Mouse (Mus musculus): ENCODE data around the gene Ehd4. TPM values are rescaled to one million over a fixed set of nuclear protein-coding genes. Genes with fewer than 3 reads are reported as not detected.
A peak's percentile ranks its signal among the peaks of the same experiment; 100 is the strongest.

Ehd4 gene
- polyA plus RNA-seq, 1 experiment from 2014 or later: 27.2 TPM

DNA sequence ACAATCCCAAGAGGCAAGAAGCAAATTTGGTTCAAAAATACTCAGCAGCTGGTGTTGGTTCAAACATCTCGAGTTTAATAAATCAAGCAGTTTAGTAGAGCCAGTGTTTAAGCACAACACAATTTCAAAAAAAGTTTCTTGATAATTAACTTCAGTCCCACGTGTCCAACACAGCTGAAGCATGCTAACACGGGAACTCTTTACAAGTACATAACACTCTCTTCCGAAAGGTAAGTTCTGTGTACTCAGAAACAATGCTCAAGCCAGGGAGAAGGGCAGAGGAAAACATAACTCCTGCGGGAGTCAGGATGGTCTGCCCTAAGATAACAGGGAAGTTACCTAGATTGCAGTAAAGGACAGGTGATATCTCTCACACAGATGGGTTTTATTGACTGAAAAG, 12.1 kb downstream of the Ehd4 start:
- H3K4me1 ChIP-seq (replicated peaks): no peaks in the 10 kb centered on the region
- H3K9ac ChIP-seq: no peak overlapping the region
- WGBS (ENCODE audit: insufficient replicate concordance): 72% methylated on average over 5 of the region's 5 CpGs
- H3K27ac ChIP-seq: no peak overlapping the region
- H3K4me2 ChIP-seq: no peak overlapping the region
- no peaks in the 10 kb centered on the region for H3K9me3 ChIP-seq (replicated peaks)
- DNase-seq (no peak), ATAC-seq (ENCODE audit: low read depth) (no peak)
- H3K27me3 ChIP-seq: no peaks in the 10 kb centered on the region
- no peaks in the 10 kb centered on the region for H3K36me3 ChIP-seq
- H3K4me3 ChIP-seq (replicated peaks): no peak overlapping the region

DNA sequence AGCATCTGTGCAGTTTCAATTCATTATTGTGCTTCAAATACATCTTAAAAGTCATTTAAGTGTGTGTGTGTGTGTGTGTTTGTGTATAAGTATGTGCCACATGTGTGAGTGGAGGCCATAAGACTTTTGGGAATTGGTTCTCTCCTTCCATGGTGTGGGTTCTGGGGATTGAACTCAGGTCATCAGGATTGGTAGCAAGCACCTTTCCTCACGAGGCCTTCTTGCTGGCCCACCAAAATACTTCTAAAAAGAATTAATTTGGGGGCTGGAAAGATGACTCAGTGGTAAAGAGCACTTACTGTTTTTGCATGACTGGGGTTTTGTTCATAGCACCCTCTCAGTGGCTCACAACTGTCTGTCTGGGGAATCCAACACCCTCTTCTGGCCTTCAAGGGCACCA, 12.7 kb downstream of the Ehd4 start:
- WGBS (ENCODE audit: insufficient replicate concordance): 74% methylated on average over 1 of the region's 1 CpGs
- no peak overlapping the region for H3K27ac ChIP-seq

DNA sequence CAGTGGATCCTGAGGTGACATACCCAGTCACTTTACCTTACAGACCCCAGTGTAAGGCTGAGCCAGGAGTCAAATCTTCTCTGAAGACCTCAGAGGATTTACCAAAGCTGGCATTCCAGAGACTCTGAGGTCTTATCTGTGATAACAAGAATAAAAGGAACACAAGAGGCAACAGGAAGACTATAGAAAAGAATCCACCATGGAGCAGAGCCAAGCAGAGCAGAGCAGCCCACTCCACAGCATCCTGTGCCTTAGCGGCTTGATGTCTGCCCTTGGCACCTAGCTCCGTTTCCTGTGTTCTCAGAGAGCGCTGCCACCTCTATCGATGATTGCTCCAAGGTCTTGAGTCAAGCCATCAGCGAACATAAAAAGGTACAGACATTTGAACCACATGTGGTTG, 14.1 kb downstream of the Ehd4 start:
- Histone ChIP-seq H3K36me3 (no peaks in the 10 kb centered on the region), H3K9me3 (replicated peaks) (no peaks in the 10 kb centered on the region), H3K9ac (no peak overlapping the region), H3K4me2 (no peak overlapping the region), H3K27me3 (no peaks in the 10 kb centered on the region), H3K4me3 (replicated peaks) (no peak overlapping the region), H3K4me1 (replicated peaks) (no peaks in the 10 kb centered on the region), H3K27ac (no peak overlapping the region)
- ATAC-seq (ENCODE audit: low read depth): no peak
- no peak for DNase-seq
- 77% methylated on average over 5 of the region's 5 CpGs for WGBS (ENCODE audit: insufficient replicate concordance)

More for the DNA sequence above, 12.7 kb downstream of the Ehd4 start:
- H3K4me2 ChIP-seq: no peak overlapping the region
- DNase-seq (no peak), ATAC-seq (ENCODE audit: low read depth) (no peak)
- no peaks in the 10 kb centered on the region for H3K4me1 ChIP-seq (replicated peaks)
- H3K4me3 ChIP-seq (replicated peaks): no peak overlapping the region
- no peaks in the 10 kb centered on the region for H3K36me3 ChIP-seq
- H3K9me3 ChIP-seq (replicated peaks): no peaks in the 10 kb centered on the region
- no peaks in the 10 kb centered on the region for H3K27me3 ChIP-seq
- H3K9ac ChIP-seq: no peak overlapping the region

DNA sequence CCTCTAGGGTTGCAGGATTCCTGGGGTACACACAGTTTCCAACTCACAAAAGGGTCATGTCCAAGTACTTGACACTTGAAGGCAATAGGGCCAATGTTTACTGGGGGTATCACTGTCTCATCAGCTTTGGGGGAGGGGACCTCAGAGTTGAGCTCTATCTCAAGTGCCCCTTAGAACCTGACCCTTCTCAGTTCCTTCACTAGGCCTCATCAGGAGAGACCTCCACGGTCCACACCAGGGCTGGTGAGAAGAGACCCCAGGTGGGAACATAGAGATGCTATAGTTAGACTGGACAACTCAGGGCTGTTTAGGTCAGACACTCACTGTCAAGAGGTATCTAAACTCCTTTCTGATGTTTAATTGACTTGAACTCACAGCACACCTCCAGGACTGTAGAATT, 15.3 kb downstream of the Ehd4 start:
- H3K4me3 ChIP-seq (replicated peaks): no peak overlapping the region
- H3K36me3 ChIP-seq: no peaks in the 10 kb centered on the region
- H3K4me1 ChIP-seq (replicated peaks): no peaks in the 10 kb centered on the region
- no peak overlapping the region for H3K27ac ChIP-seq
- no peak for DNase-seq
- no peaks in the 10 kb centered on the region for H3K27me3 ChIP-seq
- ATAC-seq (ENCODE audit: low read depth): no peak
- WGBS (ENCODE audit: insufficient replicate concordance): 68% methylated on average over 1 of the region's 1 CpGs
- H3K9ac ChIP-seq: no peak overlapping the region
- no peaks in the 10 kb centered on the region for H3K9me3 ChIP-seq (replicated peaks)
- H3K4me2 ChIP-seq: no peak overlapping the region

DNA sequence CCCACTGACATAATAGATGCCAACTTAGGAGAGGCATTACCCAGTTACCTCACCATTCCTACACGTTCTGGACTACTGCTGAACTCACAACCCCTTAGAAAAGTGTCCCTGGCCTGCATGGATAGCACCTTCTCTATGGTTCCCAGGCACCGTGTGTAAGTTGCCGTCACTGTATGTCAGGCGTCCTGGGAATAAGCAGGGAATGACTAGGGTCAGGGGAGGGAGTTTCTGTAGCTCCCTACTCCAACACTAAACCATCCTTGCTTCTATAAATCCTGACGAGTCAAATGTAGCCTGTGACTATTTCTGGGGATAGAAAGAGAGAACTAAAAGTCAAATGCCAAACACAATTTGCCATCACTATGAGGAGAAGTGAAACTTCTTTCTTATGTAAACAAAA, 17.1 kb downstream of the Ehd4 start:
- H3K9me3 ChIP-seq (replicated peaks): no peaks in the 10 kb centered on the region
- H3K9ac ChIP-seq: no peak overlapping the region
- no peak overlapping the region for H3K27ac ChIP-seq
- no peaks in the 10 kb centered on the region for H3K4me1 ChIP-seq (replicated peaks)
- 66% methylated on average over 5 of the region's 5 CpGs for WGBS (ENCODE audit: insufficient replicate concordance)
- no peak overlapping the region for H3K4me2 ChIP-seq
- H3K27me3 ChIP-seq: no peaks in the 10 kb centered on the region
- H3K4me3 ChIP-seq (replicated peaks): no peak overlapping the region
- 0 out of 2 replicates have a peak, but pooled peaks cover 3% of the 10 kb centered on the region for H3K36me3 ChIP-seq
- ATAC-seq (ENCODE audit: low read depth) (no peak), DNase-seq (no peak)

DNA sequence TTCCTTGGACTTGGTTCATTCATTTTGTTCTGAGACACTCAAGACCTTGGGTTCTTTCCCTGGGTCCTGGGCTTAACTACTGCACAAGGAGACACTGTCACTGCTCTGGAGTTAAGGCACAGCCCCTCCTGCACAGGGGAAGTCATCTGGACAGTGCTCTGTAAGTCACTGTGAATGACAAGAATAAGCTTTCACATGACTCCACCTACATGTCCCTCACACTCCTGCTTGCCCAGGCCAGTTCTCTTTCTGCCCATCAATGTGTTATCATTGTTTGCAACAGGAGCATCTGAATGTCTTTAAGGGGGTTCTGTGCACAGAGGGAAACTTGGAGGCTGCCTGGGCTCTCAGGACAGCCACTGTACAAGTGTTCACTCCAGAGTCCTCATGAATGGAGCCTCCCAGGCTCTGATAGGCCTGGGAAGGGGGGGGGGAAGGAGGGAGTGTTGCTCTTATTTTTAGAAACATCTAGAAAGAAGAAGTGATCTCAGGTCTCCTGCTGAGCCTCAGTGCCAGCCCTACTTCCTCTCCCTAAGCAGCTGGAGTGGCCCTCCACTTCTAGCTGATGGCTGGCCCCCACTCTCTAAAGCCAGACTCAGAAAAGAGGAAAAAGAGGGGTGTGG, 19.8 kb downstream of the Ehd4 start:
- H3K36me3 ChIP-seq: 0 out of 2 replicates have a peak, but pooled peaks cover 3% of the 10 kb centered on the region
- ATAC-seq (ENCODE audit: low read depth) (peak; percentile 34; the same call in 1 of the 2 replicates), DNase-seq (no peak)
- no peaks in the 10 kb centered on the region for H3K9me3 ChIP-seq (replicated peaks)
- H3K4me2 ChIP-seq: no peak overlapping the region
- H3K27ac ChIP-seq: 0 out of 2 replicates have a peak overlapping the region, but pooled peaks have one; percentile 0
- H3K27me3 ChIP-seq: no peaks in the 10 kb centered on the region
- no peak overlapping the region for H3K4me3 ChIP-seq (replicated peaks)
- H3K9ac ChIP-seq: no peak overlapping the region
- H3K4me1 ChIP-seq (replicated peaks): peaks cover 9% of the 10 kb centered on the region

DNA sequence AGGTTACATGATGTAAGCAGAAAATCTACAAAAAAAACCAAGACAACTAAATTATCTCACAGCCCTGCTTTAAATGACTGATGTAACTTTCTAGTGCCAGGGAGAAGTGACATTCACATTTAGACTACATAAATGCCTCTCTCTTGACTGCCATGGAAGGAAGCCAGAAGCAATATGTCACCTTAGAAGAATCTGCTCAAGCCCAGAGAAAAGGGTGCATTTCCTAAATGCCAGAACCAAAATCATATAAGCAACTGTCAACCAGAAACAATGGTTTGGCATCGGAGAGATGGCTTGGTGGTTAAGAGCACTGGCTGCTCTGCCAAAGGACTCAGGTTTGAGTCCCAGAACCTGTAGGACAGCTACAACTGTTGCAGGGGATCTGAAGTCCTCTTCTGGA, 22.5 kb downstream of the Ehd4 start:
- WGBS (ENCODE audit: insufficient replicate concordance): 70% methylated on average over 1 of the region's 1 CpGs
- Histone ChIP-seq H3K9me3 (replicated peaks) (no peaks in the 10 kb centered on the region), H3K9ac (no peak overlapping the region), H3K36me3 (peaks cover 6% of the 10 kb centered on the region; the same call in 1 of the 2 replicates), H3K4me2 (no peak overlapping the region), H3K27me3 (no peaks in the 10 kb centered on the region), H3K27ac (no peak overlapping the region), H3K4me3 (replicated peaks) (no peak overlapping the region), H3K4me1 (replicated peaks) (peaks cover 24% of the 10 kb centered on the region)
- no peak for DNase-seq
- no peak for ATAC-seq (ENCODE audit: low read depth)

DNA sequence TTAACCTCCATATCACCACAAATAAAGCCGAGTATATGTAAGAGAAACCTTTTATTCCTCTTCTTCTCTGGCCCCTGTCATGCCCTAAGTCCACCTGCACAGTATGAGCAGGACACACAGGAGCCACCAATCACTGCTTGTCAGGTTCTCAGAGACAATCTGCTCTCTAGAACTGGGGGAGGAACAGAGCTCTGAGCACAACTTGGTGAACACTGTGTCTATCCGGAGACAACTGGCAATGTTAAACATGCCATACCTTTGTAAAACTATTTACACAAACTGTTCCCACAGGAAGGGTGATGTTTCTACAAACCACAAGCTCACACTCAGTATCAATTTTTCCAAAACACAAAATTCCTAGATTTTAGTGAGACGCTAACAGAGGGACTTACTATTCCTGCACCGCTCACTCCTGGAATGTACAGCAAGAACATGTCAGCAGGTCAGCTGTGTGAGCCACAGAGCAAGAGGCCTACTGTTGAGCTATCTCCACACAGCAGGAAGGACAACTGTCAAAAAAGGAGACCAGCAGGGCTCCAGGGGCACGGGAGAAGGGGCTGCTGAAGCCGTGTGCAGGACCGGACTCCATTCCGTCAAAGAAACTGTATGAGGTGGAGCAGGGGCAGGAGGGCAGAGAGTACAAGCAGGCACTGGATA, 25.0 kb downstream of the Ehd4 start:
- Histone ChIP-seq H3K4me1 (replicated peaks) (peaks cover 24% of the 10 kb centered on the region), H3K9ac (no peak overlapping the region), H3K27me3 (no peaks in the 10 kb centered on the region), H3K4me3 (replicated peaks) (no peak overlapping the region), H3K36me3 (peaks cover 13% of the 10 kb centered on the region; the same call in 1 of the 2 replicates), H3K4me2 (no peak overlapping the region), H3K27ac (peak overlapping the region; percentile 47), H3K9me3 (replicated peaks) (no peaks in the 10 kb centered on the region)
- no peak for DNase-seq
- 48% methylated on average over 8 of the region's 8 CpGs for WGBS (ENCODE audit: insufficient replicate concordance)
- no peak for ATAC-seq (ENCODE audit: low read depth)

DNA sequence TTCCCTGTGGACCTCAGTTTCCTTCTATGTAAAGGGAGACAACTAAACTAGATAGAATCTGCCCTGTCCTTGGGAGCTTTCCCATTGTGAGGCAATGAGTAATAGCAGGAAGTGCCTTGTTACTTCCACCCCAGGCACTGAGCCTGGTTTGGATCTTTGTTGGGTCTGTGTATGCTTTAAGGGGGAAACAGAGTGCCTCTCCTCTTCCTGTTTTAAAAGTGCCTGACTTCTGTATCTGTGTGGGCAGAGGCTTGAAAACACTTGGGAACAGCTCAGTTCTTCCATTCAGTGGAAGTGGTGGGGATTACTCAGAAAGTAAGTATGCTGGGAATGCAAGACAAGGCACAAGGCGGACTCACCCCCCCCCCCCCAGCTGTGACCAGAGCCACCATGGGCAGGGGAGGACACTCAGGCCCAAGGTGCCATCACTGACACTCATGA, 25.8 kb downstream of the Ehd4 start:
- ATAC-seq (ENCODE audit: low read depth) (0 out of 2 replicates have a peak, but pooled peaks have one; percentile 18), DNase-seq (no peak)
- peaks cover 12% of the 10 kb centered on the region; the same call in 1 of the 2 replicates for H3K36me3 ChIP-seq
- H3K27me3 ChIP-seq: no peaks in the 10 kb centered on the region
- H3K27ac ChIP-seq: peak overlapping the region; percentile 47
- 53% methylated on average over 1 of the region's 1 CpGs for WGBS (ENCODE audit: insufficient replicate concordance)
- H3K4me2 ChIP-seq: no peak overlapping the region
- H3K4me1 ChIP-seq (replicated peaks): peaks cover 24% of the 10 kb centered on the region
- no peak overlapping the region for H3K9ac ChIP-seq
- no peaks in the 10 kb centered on the region for H3K9me3 ChIP-seq (replicated peaks)
- no peak overlapping the region for H3K4me3 ChIP-seq (replicated peaks)

DNA sequence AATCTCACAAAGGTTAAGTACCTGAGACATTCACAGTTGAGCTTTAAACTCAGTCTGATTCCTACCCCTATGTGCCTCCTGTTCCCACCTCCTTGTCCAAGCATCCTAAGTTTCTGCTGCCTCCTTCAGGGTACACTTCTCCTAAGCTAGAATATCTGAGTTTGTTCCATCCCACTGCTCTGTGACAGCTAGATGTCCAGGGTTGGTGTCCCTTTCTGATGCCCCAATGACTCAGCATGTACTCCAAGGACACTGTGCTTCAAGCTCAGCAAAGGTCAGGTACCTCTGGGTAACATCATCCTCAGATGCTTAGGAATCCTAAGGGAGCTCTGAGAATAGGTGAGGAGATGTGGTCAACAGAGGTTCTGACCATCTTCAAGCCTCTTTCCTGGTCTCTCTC, 26.4 kb downstream of the Ehd4 start:
- H3K9me3 ChIP-seq (replicated peaks): no peaks in the 10 kb centered on the region
- H3K4me3 ChIP-seq (replicated peaks): no peak overlapping the region
- H3K27me3 ChIP-seq: no peaks in the 10 kb centered on the region
- H3K36me3 ChIP-seq: peaks cover 10% of the 10 kb centered on the region; the same call in 1 of the 2 replicates
- H3K9ac ChIP-seq: no peak overlapping the region
- DNase-seq (no peak), ATAC-seq (ENCODE audit: low read depth) (no peak)
- peaks cover 24% of the 10 kb centered on the region for H3K4me1 ChIP-seq (replicated peaks)
- H3K4me2 ChIP-seq: no peak overlapping the region
- H3K27ac ChIP-seq: peak overlapping the region; percentile 43; the same call in 1 of the 2 replicates

DNA sequence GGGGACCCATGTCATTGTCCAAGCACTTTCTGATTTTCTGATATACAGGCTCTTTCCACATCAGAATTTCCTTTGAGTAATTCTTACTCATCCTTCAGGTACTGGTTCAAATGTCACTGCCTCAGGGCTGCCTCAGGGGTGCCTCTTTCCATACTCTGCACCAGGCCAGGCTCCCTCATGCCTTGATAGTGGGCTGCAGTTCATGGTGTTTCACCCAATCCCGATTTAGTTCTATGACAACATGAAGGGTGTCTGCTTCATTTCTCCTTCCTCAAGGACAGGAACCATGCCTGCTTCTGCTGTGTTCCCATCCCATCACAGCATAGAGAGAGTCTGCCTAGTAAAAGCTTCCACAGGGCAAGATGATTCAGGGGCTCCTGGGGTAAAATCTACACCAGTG, 27.5 kb downstream of the Ehd4 start:
- Histone ChIP-seq H3K4me1 (replicated peaks) (peaks cover 28% of the 10 kb centered on the region), H3K36me3 (peaks cover 10% of the 10 kb centered on the region; the same call in 1 of the 2 replicates), H3K27ac (no peak overlapping the region), H3K9ac (no peak overlapping the region), H3K4me3 (replicated peaks) (no peak overlapping the region), H3K27me3 (no peaks in the 10 kb centered on the region), H3K9me3 (replicated peaks) (no peaks in the 10 kb centered on the region), H3K4me2 (no peak overlapping the region)
- ATAC-seq (ENCODE audit: low read depth) (no peak), DNase-seq (no peak)
- 63% methylated on average over 1 of the region's 1 CpGs for WGBS (ENCODE audit: insufficient replicate concordance)

DNA sequence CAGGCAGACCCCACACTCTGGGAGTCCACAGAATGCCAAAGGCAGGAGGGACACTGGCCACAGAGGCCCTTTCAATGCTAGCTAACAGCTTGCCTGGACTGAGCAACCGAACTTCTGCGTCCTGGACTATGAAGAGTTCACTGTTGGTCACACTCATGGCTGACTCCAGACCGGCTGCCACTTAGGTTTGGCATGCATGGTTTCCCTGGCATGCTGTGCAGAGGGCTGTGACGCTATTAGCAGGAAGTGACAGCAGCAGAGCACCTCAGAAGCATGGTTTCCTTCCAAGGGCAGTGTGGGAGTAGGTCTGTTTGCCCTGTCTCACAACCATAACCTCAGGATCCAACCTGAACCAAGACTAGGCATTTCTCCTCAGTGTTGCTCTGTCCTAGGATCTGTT, 28.0 kb downstream of the Ehd4 start:
- ATAC-seq (ENCODE audit: low read depth) (no peak), DNase-seq (no peak)
- no peak overlapping the region for H3K27ac ChIP-seq
- 68% methylated on average over 4 of the region's 4 CpGs for WGBS (ENCODE audit: insufficient replicate concordance)
- H3K9me3 ChIP-seq (replicated peaks): no peaks in the 10 kb centered on the region
- H3K36me3 ChIP-seq: peaks cover 10% of the 10 kb centered on the region; the same call in 1 of the 2 replicates
- no peak overlapping the region for H3K4me2 ChIP-seq
- H3K4me1 ChIP-seq (replicated peaks): peaks cover 29% of the 10 kb centered on the region
- no peak overlapping the region for H3K4me3 ChIP-seq (replicated peaks)
- no peaks in the 10 kb centered on the region for H3K27me3 ChIP-seq
- no peak overlapping the region for H3K9ac ChIP-seq

Data from liver, embryonic 13.5 days (tissue).